Mouse (Mus musculus) forebrain, postnatal 0 days (tissue): ENCODE measurements around the gene Cox8a. TPM values are rescaled to one million over a fixed set of nuclear protein-coding genes. Genes with fewer than 3 reads are reported as not detected.

ENCODE experiments used
- ATAC-seq: fragments of 200-750 bp; cut with Nextera tagmentation; 2 replicates; pipeline ENCODE4 v1.8.0; 2017; ENCODE audit warnings: mild to moderate bottlenecking, moderate library complexity
- DNase-seq: peaks from one replicate; pipeline ENCODE4 v3.0.0-alpha.2; 2015
- H3K27ac ChIP-seq: fragments of 300-500 bp; sonication (generic); 2 replicates; pipeline ENCODE4 v1.5.1; 2014; ENCODE audit warnings: low read depth, mild to moderate bottlenecking, antibody characterized with exemption, low read length, moderate library complexity, mixed read lengths
- H3K27me3 ChIP-seq: fragments of 300-500 bp; sonication (generic); 2 replicates; pipeline ENCODE4 v1.6.1; 2014; ENCODE audit warnings: mild to moderate bottlenecking, low read length, mixed read lengths; ENCODE audit not compliant: insufficient read depth
- H3K36me3 ChIP-seq: fragments of 300-500 bp; sonication (generic); 2 replicates; pipeline ENCODE4 v1.6.1; 2014; ENCODE audit warnings: mild to moderate bottlenecking, moderate library complexity; ENCODE audit not compliant: insufficient read depth
- H3K4me1 ChIP-seq: fragments of 300-500 bp; sonication (generic); 2 replicates; pipeline ENCODE4 v1.6.1; 2014; ENCODE audit warnings: antibody characterized with exemption; ENCODE audit not compliant: insufficient read depth
- H3K4me2 ChIP-seq: fragments of 300-500 bp; sonication (generic); 2 replicates; pipeline ENCODE4 v1.6.1; 2014; ENCODE audit warnings: low read depth, mild to moderate bottlenecking, moderate library complexity
- H3K4me3 ChIP-seq: fragments of 300-500 bp; sonication (generic); 2 replicates; pipeline ENCODE4 v1.5.1; 2014; ENCODE audit warnings: low read depth, low read length, mixed read lengths
- H3K9ac ChIP-seq: fragments of 300-500 bp; sonication (generic); 2 replicates; pipeline ENCODE4 v1.6.1; 2014; ENCODE audit warnings: mild to moderate bottlenecking
- H3K9me3 ChIP-seq: fragments of 300-500 bp; sonication (generic); 2 replicates; pipeline ENCODE4 v1.6.1; 2016; ENCODE audit warnings: low read length
- CTCF ChIP-seq: sonication (generic); IDR thresholded peaks from 2 replicates; pipeline ENCODE4 v1.5.1; 2016; ENCODE audit warnings: antibody characterized with exemption, control low read depth, low read depth
- WGBS: fragments of 180-500 bp; shearing (Covaris S2); extraction: QIAGEN DNeasy Blood & Tissue Kit; methylation state at CpG from one replicate; pipeline ENCODE4 v1.1.7; 2014; 5-methylcytosine and 5-hydroxymethylcytosine counted together
- polyA plus RNA-seq: library from polyadenylated mRNA; unstranded; fragments of >200 nt; fragmentation: Nextera tagmentation; extraction: Ambion mirVana; gene quantifications from 2 replicates; pipeline ENCODE4 v1.2.1, GENCODE M21; 2015
- total RNA-seq: library from RNA; depleted of rRNA; stranded (reverse); fragments of >200 nt; gene quantifications from 2 replicates; pipeline ENCODE4 v1.2.3, GENCODE M21; 2014; rRNA removed

Gene Cox8a
- 735 and 828 TPM in 2 replicates for total RNA-seq
- 1,247 and 1,523 TPM in 2 replicates for polyA plus RNA-seq

- no peaks in the 10 kb centered on the region for H3K9me3 ChIP-seq
- peak; percentile 98 for ATAC-seq
Observed at GRCm38 (mm10) chr19:7217162-7217925, at the start of gene Cox8a. Gene Cox8a (minus strand): TSS chr19:7217616.

GRCm38 (mm10) chr19:7266421-7266831 is 49.0 kb upstream of the Cox8a start:
- H3K9ac ChIP-seq = peak overlapping the region; percentile 80; the same call in 1 of the 2 replicates
- H3K4me1 ChIP-seq = peaks cover 29% of the 10 kb centered on the region
- no peaks in the 10 kb centered on the region for H3K9me3 ChIP-seq
- 31% methylated on average over 4 of the region's 4 CpGs for WGBS
- DNase-seq = peak; percentile 60
- no peak overlapping the region for H3K4me3 ChIP-seq
- peak overlapping the region; percentile 95 for H3K27ac ChIP-seq
- no peaks in the 10 kb centered on the region for H3K27me3 ChIP-seq
- TF ChIP-seq CTCF = no peak
- H3K4me2 ChIP-seq = peak overlapping the region; percentile 91; the same call in 1 of the 2 replicates
- no peak for ATAC-seq
- H3K36me3 ChIP-seq = peaks cover 8% of the 10 kb centered on the region

More at GRCm38 (mm10) chr19:7217162-7217925, at the start of gene Cox8a:
- H3K27ac ChIP-seq = peak within 1 kb of the TSS; percentile 78
- peaks cover 4% of the 10 kb centered on the region for H3K4me1 ChIP-seq
- H3K4me2 ChIP-seq = peak within 1 kb of the TSS; percentile 78
- DNase-seq = peak; percentile 95
- under 1% methylated on average over 50 of the region's 50 CpGs for WGBS
- peak within 1 kb of the TSS; percentile 78 for H3K9ac ChIP-seq
- TF ChIP-seq CTCF = no peak
- peak within 1 kb of the TSS; percentile 77 for H3K4me3 ChIP-seq
- H3K36me3 ChIP-seq = peaks cover 14% of the 10 kb centered on the region
- no peaks in the 10 kb centered on the region for H3K27me3 ChIP-seq

GRCm38 (mm10) chr19:7265478-7266191 is 48.2 kb upstream of the Cox8a start:
- peak; percentile 35 for DNase-seq
- peaks cover 29% of the 10 kb centered on the region for H3K4me1 ChIP-seq
- no peak for ATAC-seq
- H3K9ac ChIP-seq = no peak overlapping the region
- no peak overlapping the region for H3K4me2 ChIP-seq
- 15% methylated on average over 14 of the region's 14 CpGs for WGBS
- H3K27me3 ChIP-seq = no peaks in the 10 kb centered on the region
- H3K9me3 ChIP-seq = no peaks in the 10 kb centered on the region
- no peak for TF ChIP-seq CTCF
- 0 out of 2 replicates have a peak, but pooled peaks cover under 1% of the 10 kb centered on the region for H3K36me3 ChIP-seq
- H3K27ac ChIP-seq = peak overlapping the region; percentile 95
- no peak overlapping the region for H3K4me3 ChIP-seq

DNA sequence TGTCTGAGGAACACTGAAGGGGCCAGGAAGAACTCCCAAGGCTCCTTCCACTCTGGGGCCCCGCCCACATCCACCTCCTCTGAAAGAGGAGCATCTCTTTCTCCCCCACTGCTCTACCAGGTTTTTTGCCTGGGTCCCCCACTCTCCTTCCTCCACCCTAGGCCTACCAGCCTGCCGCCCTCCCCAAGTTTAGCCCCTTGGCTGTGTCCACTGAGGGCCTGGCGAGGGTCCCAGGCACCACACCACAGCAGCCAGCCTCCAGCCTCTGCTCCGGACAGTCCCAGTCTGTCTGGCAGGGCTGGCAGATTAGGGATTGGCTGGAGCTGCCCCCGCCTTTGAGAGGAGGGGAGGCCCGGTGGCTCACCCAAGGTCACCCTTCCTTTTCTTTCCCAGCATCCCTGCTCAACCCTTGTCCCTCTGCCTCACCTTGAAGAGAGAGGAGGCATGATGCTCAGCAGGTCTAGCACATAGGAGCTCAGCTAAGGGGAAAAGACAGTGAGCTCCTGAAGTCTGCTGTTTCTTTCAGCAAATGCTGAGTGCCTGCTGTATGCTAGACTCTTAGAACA is 47.4 kb upstream of the Cox8a start:
- no peak overlapping the region for H3K4me3 ChIP-seq
- ATAC-seq (no peak), DNase-seq (peak; percentile 38)
- H3K9ac ChIP-seq = no peak overlapping the region
- no peaks in the 10 kb centered on the region for H3K9me3 ChIP-seq
- no peak overlapping the region for H3K4me2 ChIP-seq
- 10% methylated on average over 6 of the region's 6 CpGs for WGBS
- no peak for TF ChIP-seq CTCF
- peak overlapping the region; percentile 95 for H3K27ac ChIP-seq
- H3K36me3 ChIP-seq = no peaks in the 10 kb centered on the region
- H3K4me1 ChIP-seq = peaks cover 29% of the 10 kb centered on the region
- H3K27me3 ChIP-seq = no peaks in the 10 kb centered on the region

GRCm38 (mm10) chr19:7264088-7264765 is 46.8 kb upstream of the Cox8a start:
- H3K9me3 ChIP-seq = no peaks in the 10 kb centered on the region
- H3K27me3 ChIP-seq = no peaks in the 10 kb centered on the region
- peaks cover 24% of the 10 kb centered on the region for H3K4me1 ChIP-seq
- DNase-seq (peak; percentile 76), ATAC-seq (no peak)
- H3K4me2 ChIP-seq = no peak overlapping the region
- TF ChIP-seq CTCF = peak; percentile 85
- no peak overlapping the region for H3K9ac ChIP-seq
- H3K36me3 ChIP-seq = no peaks in the 10 kb centered on the region
- 0 out of 2 replicates have a peak overlapping the region, but pooled peaks have one; percentile 95 for H3K27ac ChIP-seq
- 11% methylated on average over 9 of the region's 9 CpGs for WGBS
- H3K4me3 ChIP-seq = no peak overlapping the region

GRCm38 (mm10) chr19:7262592-7262991 is 45.2 kb upstream of the Cox8a start:
- Histone ChIP-seq H3K4me3 (no peak overlapping the region), H3K9ac (no peak overlapping the region), H3K36me3 (no peaks in the 10 kb centered on the region), H3K27me3 (no peaks in the 10 kb centered on the region), H3K4me2 (no peak overlapping the region), H3K4me1 (peaks cover 22% of the 10 kb centered on the region), H3K9me3 (no peaks in the 10 kb centered on the region), H3K27ac (no peak overlapping the region)
- WGBS = 91% methylated on average over 1 of the region's 1 CpGs
- DNase-seq (no peak), ATAC-seq (no peak)
- TF ChIP-seq CTCF = no peak
